Mouse (Mus musculus): ENCODE measurements around the gene Tmem109.

GRCm38 (mm10) chr19:10916506-10916905 is 34.7 kb upstream of the Tmem109 start:
- TF ChIP-seq POLR2A (IDR thresholded peaks at IDR 0.05; ENCODE audit: low read depth, low read length): no peak
- TF ChIP-seq CTCF (IDR thresholded peaks at IDR 0.05; ENCODE audit: extremely low read depth, insufficient read length, insufficient replicate concordance, low read depth, low read length): no peak

Measured in small intestine, adult 2 months (tissue).